Mouse (Mus musculus) embryo, embryonic 9.5 days (tissue): ENCODE data around the gene Eya2.

Source experiments
- DNase-seq: peaks from one replicate; pipeline ENCODE4 v3.0.0-alpha.2; 2017; ENCODE audit errors: extremely low spot score

Eya2 gene

GRCm38 (mm10) chr2:165593763-165594162, 1.1 kb upstream of the Eya2 start:
- no peak for DNase-seq

GRCm38 (mm10) chr2:165595676-165596070, 841 bp downstream of the Eya2 start:
- no peak for DNase-seq

- no peak for DNase-seq
Measured at GRCm38 (mm10) chr2:165596141-165596540, 1.3 kb downstream of the Eya2 start.

GRCm38 (mm10) chr2:165597536-165597935, 2.7 kb downstream of the Eya2 start:
- no peak for DNase-seq

GRCm38 (mm10) chr2:165598139-165598538, 3.3 kb downstream of the Eya2 start:
- no peak for DNase-seq

- DNase-seq: no peak
Measured at GRCm38 (mm10) chr2:165599566-165599965, 4.7 kb downstream of the Eya2 start.

GRCm38 (mm10) chr2:165600926-165601325, 6.1 kb downstream of the Eya2 start:
- DNase-seq: no peak

- DNase-seq: no peak
Measured at GRCm38 (mm10) chr2:165601605-165602004, 6.8 kb downstream of the Eya2 start.

GRCm38 (mm10) chr2:165603775-165604174, 8.9 kb downstream of the Eya2 start:
- DNase-seq: no peak

- DNase-seq: no peak
Measured at GRCm38 (mm10) chr2:165611551-165612253, 16.9 kb downstream of the Eya2 start.

GRCm38 (mm10) chr2:165613741-165614339, 19.0 kb downstream of the Eya2 start:
- no peak for DNase-seq

- no peak for DNase-seq
Measured at GRCm38 (mm10) chr2:165621488-165621887, 26.7 kb downstream of the Eya2 start.

GRCm38 (mm10) chr2:165622596-165622995, 27.8 kb downstream of the Eya2 start:
- DNase-seq: no peak

- DNase-seq: no peak
Measured at GRCm38 (mm10) chr2:165626826-165627225, 32.0 kb downstream of the Eya2 start.

- DNase-seq: no peak
Measured at GRCm38 (mm10) chr2:165627974-165628373, 33.1 kb downstream of the Eya2 start.

GRCm38 (mm10) chr2:165629900-165630299, 35.1 kb downstream of the Eya2 start:
- DNase-seq: no peak

GRCm38 (mm10) chr2:165633011-165633785, 38.4 kb downstream of the Eya2 start:
- DNase-seq: no peak

- DNase-seq: no peak
Measured at GRCm38 (mm10) chr2:165634481-165634880, 39.6 kb downstream of the Eya2 start.

GRCm38 (mm10) chr2:165639075-165639755, 44.4 kb downstream of the Eya2 start:
- DNase-seq: no peak

- DNase-seq: peak; percentile 49
Measured at GRCm38 (mm10) chr2:165641909-165642505, 47.2 kb downstream of the Eya2 start.

- DNase-seq: no peak
Measured at GRCm38 (mm10) chr2:165643596-165643995, 48.8 kb downstream of the Eya2 start.

GRCm38 (mm10) chr2:165644057-165644456, 49.2 kb downstream of the Eya2 start:
- no peak for DNase-seq
